Mouse (Mus musculus) forebrain, embryonic 11.5 days (tissue): ENCODE results near the gene Itga10. TPM values are rescaled to one million over a fixed set of nuclear protein-coding genes. Genes with fewer than 3 reads are reported as not detected.
A peak's percentile ranks its signal among the peaks of the same experiment; 100 is the strongest.

Experiments used
- ATAC-seq: fragments of 200-750 bp; cut with Nextera tagmentation; replicated peaks from 2 replicates; pipeline ENCODE4 v1.8.0; 2017; ENCODE audit warnings: moderate TSS enrichment; ENCODE audit not compliant: low FRiP score
- DNase-seq: peaks from one replicate; pipeline ENCODE4 v3.0.0-alpha.2; 2017; ENCODE audit warnings: low spot score
- H3K27ac ChIP-seq: fragments of 300-500 bp; sonication (generic); 2 replicates; pipeline ENCODE4 v1.5.1; 2014; ENCODE audit warnings: low read depth, low read length
- H3K27me3 ChIP-seq: fragments of 300-500 bp; sonication (generic); 2 replicates; pipeline ENCODE4 v1.6.1; 2014; ENCODE audit warnings: mild to moderate bottlenecking, low read length, mixed read lengths; ENCODE audit not compliant: control insufficient read depth, insufficient read depth
- H3K36me3 ChIP-seq: fragments of 300-500 bp; sonication (generic); 2 replicates; pipeline ENCODE4 v1.6.1; 2014; ENCODE audit warnings: mild to moderate bottlenecking, low read length, moderate library complexity, mixed read lengths; ENCODE audit not compliant: control insufficient read depth, insufficient read depth
- H3K4me1 ChIP-seq: fragments of 300-500 bp; sonication (generic); replicated peaks from 2 replicates; pipeline ENCODE4 v1.6.1; 2014; ENCODE audit warnings: low read length, mixed read lengths; ENCODE audit not compliant: control insufficient read depth, insufficient read depth
- H3K4me2 ChIP-seq: fragments of 300-500 bp; sonication (generic); 2 replicates; pipeline ENCODE4 v1.6.1; 2014; ENCODE audit warnings: low read depth, mild to moderate bottlenecking, low read length, moderate library complexity, mixed read lengths; ENCODE audit not compliant: severe bottlenecking
- H3K4me3 ChIP-seq: fragments of 300-500 bp; sonication (generic); 2 replicates; pipeline ENCODE4 v1.5.1; 2014; ENCODE audit warnings: low read depth, low read length
- H3K9ac ChIP-seq: fragments of 300-500 bp; sonication (generic); 2 replicates; pipeline ENCODE4 v1.6.1; 2014; ENCODE audit warnings: low read length
- H3K9me3 ChIP-seq: fragments of 300-500 bp; sonication (generic); 2 replicates; pipeline ENCODE4 v1.6.1; 2016; ENCODE audit warnings: low read length, mixed read lengths; ENCODE audit not compliant: control insufficient read depth
- WGBS: fragments of 180-500 bp; shearing (Covaris S2); extraction: QIAGEN DNeasy Blood & Tissue Kit; methylation state at CpG from one replicate; pipeline ENCODE4 v1.1.7; 2014; 5-methylcytosine and 5-hydroxymethylcytosine counted together
- polyA plus RNA-seq: library from polyadenylated mRNA; unstranded; fragments of >200 nt; fragmentation: Nextera tagmentation; extraction: Ambion mirVana; gene quantifications from 2 replicates; pipeline ENCODE4 v1.2.1, GENCODE M21; 2014

Gene Itga10
- polyA plus RNA-seq, 1 experiment from 2014 or later = 0.87 TPM

DNA sequence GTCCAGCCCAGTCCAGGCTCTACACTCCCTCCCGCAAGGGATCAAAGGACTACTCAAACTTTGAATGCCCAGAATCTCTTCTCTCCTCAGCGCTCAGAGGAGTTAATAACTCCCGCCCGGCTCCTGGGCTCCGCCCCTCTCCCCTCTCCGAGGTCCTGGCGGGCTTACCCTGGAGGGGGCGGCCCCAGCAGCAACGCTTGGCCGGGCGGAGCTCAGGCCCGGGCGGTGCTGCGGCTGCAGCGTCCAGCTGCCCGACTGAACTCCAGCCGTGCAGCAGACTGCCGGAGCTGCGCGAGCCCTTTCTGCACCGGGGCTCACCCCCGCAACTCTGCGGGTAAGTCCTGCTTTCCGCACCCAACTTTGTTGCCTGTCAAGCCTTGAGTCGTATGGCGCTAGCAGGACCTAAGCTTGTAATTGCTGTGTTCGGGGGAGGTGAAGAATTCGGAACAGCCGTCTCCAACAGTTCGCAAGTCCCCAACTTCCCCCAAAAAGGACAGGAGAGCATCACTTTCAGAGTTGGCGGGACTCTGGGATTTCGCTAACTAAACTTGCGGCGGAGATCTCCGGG lies 50.9 kb downstream of the Itga10 start, which contains the start of gene Pias3:
Gene Pias3, plus strand, starts transcription at position 187 of the 568 bp plus-strand sequence.
- Histone ChIP-seq H3K27ac (peak within 1 kb of the TSS; percentile 90), H3K27me3 (no peaks in the 10 kb centered on the region), H3K9me3 (no peaks in the 10 kb centered on the region), H3K4me3 (peak within 1 kb of the TSS; percentile 82), H3K4me1 (no peaks in the 10 kb centered on the region), H3K4me2 (peak within 1 kb of the TSS; percentile 59), H3K36me3 (no peaks in the 10 kb centered on the region), H3K9ac (peak within 1 kb of the TSS; percentile 90)
- ATAC-seq (peak; percentile 83), DNase-seq (peak; percentile 90)
- under 1% methylated on average over 35 of the region's 35 CpGs for WGBS

DNA sequence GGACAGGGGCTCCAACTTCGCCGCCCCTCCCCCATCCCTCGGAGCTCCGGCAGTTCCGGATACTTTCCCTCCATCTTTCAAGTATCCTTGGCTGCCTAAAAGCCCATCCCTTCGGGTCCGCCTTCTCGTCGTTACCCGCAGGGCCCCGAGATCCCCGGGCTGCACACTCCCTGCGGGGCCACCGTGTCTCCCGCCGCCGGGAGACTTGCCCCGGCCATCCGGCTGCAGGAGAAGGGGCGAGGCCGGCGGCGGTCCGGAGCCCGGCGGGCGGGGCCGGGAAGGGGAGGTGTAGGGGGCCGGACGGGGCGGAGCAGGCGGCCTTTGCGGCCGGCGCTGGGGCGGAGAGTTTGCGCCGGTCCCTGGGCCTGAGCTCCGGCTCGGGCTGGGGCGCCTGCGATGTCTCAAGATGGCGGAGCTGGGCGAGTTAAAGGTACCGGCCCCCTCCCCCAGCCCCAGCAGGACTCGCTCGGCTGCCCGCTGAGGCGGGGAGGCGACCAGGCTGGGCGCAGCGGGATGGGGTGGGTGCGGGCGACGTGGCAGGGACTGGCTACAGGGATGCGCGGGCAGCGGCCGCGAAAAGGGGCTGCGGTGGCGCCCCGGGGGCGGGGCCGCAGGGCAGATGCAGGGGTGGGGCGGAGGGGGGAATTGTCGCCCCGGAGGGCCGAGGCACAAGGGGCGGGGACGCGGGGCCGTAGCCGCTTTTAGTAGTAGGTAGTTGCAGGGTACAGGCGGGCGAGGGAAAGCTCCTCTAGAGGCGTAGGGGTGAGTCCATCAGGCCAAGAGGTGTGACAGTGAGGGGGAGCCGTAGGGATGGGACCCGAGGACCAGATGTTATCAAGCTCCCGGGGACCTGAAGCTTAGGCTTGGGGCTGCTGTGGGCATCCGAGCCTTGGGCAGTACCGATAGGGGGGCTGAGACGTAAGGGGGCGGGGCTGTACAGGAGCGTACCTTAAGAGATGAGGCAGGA lies 51.7 kb downstream of the Itga10 start:
- peak overlapping the region; percentile 82 for H3K4me3 ChIP-seq
- no peaks in the 10 kb centered on the region for H3K9me3 ChIP-seq
- no peaks in the 10 kb centered on the region; the same call in 1 of the 2 replicates for H3K36me3 ChIP-seq
- no peaks in the 10 kb centered on the region for H3K4me1 ChIP-seq
- H3K27ac ChIP-seq = peak overlapping the region; percentile 90
- ATAC-seq (peak; percentile 90), DNase-seq (peak; percentile 95)
- WGBS = under 1% methylated on average over 82 of the region's 85 CpGs
- H3K4me2 ChIP-seq = peak overlapping the region; percentile 59
- H3K27me3 ChIP-seq = no peaks in the 10 kb centered on the region
- H3K9ac ChIP-seq = peak overlapping the region; percentile 90

DNA sequence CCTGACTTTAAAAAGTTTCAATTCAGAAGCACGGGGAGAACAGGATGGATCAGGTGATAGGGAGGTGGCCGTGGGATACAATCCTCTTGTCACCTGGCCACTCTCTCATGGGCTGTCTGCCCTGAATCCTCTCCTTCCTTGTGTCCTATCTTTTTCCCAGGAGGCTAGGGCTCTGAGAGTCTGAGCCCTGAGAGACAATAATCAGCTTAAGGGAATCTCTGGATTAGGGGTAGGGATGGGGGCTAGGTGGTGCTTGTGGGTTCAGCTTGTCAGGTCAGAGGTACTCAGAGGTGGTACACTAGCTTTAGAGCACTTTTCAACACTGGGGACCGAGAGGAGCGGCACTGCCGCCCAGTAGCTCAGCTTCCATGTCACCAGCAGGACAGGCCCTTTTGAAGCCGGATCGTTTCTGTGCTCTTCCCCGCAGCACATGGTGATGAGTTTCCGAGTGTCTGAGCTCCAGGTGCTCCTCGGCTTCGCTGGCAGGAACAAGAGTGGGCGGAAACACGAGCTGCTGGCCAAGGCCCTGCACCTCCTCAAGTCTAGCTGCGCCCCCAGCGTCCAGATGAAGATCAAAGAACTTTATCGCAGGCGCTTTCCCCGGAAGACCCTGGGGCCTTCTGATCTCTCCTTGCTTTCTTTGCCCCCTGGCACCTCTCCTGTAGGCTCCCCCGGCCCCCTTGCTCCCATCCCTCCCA lies 53.8 kb downstream of the Itga10 start:
- ATAC-seq = no peak
- 56% methylated on average over 19 of the region's 19 CpGs for WGBS
- Histone ChIP-seq H3K4me2 (no peak overlapping the region), H3K27ac (no peak overlapping the region), H3K4me3 (no peak overlapping the region), H3K36me3 (peaks cover 4% of the 10 kb centered on the region; the same call in 1 of the 2 replicates), H3K9me3 (no peaks in the 10 kb centered on the region), H3K4me1 (no peaks in the 10 kb centered on the region), H3K27me3 (no peaks in the 10 kb centered on the region), H3K9ac (no peak overlapping the region)
- no peak for DNase-seq

DNA sequence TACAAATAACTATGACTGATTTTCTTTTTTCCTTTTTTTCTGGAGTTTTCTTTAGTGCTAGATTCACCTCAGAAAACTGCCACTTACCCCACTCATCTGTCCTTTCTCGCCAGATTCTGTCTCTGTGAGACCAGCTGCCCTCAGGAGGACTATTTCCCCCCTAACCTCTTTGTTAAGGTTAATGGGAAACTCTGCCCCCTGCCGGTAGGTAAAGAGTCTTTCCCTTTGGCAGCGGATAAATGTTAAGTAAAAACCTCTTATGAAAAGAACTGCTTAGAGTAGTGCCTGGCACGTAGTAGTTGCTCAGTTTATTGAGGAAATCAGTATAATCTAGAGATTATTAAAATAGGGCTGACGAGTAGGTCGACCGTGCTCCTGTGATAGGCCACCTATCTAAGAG lies 55.0 kb downstream of the Itga10 start:
- H3K27ac ChIP-seq = no peak overlapping the region
- DNase-seq (no peak), ATAC-seq (no peak)
- H3K9ac ChIP-seq = no peak overlapping the region
- no peaks in the 10 kb centered on the region for H3K4me1 ChIP-seq
- no peak overlapping the region for H3K4me3 ChIP-seq
- H3K36me3 ChIP-seq = peaks cover 4% of the 10 kb centered on the region; the same call in 1 of the 2 replicates
- no peak overlapping the region for H3K4me2 ChIP-seq
- 53% methylated on average over 7 of the region's 7 CpGs for WGBS
- no peaks in the 10 kb centered on the region for H3K9me3 ChIP-seq
- no peaks in the 10 kb centered on the region for H3K27me3 ChIP-seq

GRCm38 (mm10) chr3:96701003-96701402 lies 55.6 kb downstream of the Itga10 start:
- WGBS = 90% methylated on average over 4 of the region's 4 CpGs
- no peak overlapping the region for H3K27ac ChIP-seq
- peaks cover 4% of the 10 kb centered on the region; the same call in 1 of the 2 replicates for H3K36me3 ChIP-seq
- H3K9ac ChIP-seq = no peak overlapping the region
- H3K4me1 ChIP-seq = no peaks in the 10 kb centered on the region
- H3K4me3 ChIP-seq = no peak overlapping the region
- DNase-seq (no peak), ATAC-seq (no peak)
- no peaks in the 10 kb centered on the region for H3K9me3 ChIP-seq
- no peaks in the 10 kb centered on the region for H3K27me3 ChIP-seq
- no peak overlapping the region for H3K4me2 ChIP-seq

DNA sequence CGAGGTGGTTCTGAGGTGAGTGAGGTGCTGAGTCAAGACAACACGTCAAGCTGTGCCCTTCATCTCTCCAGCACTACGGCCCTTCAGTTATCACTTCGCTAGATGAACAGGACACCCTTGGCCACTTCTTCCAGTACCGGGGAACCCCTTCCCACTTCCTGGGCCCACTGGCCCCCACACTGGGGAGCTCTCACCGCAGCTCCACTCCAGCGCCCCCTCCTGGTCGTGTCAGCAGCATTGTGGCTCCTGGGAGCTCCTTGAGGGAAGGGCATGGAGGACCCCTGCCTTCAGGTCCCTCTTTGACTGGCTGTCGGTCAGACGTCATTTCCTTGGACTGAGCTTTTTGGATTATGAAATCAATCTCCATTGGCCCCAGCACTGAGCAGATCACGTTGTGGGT lies 59.4 kb downstream of the Itga10 start:
- ATAC-seq (no peak), DNase-seq (peak; percentile 61)
- H3K9me3 ChIP-seq = no peaks in the 10 kb centered on the region
- 0 out of 2 replicates have a peak, but pooled peaks cover 3% of the 10 kb centered on the region for H3K4me1 ChIP-seq
- peaks cover 2% of the 10 kb centered on the region; the same call in 1 of the 2 replicates for H3K27me3 ChIP-seq
- H3K4me2 ChIP-seq = no peak overlapping the region
- no peak overlapping the region for H3K27ac ChIP-seq
- H3K36me3 ChIP-seq = peaks cover 4% of the 10 kb centered on the region; the same call in 1 of the 2 replicates
- no peak overlapping the region for H3K9ac ChIP-seq
- 68% methylated on average over 11 of the region's 11 CpGs for WGBS
- no peak overlapping the region for H3K4me3 ChIP-seq

GRCm38 (mm10) chr3:96706217-96706616 lies 60.8 kb downstream of the Itga10 start:
- ATAC-seq (no peak), DNase-seq (no peak)
- H3K27me3 ChIP-seq = peaks cover 2% of the 10 kb centered on the region; the same call in 1 of the 2 replicates
- no peak overlapping the region for H3K4me2 ChIP-seq
- H3K9me3 ChIP-seq = no peaks in the 10 kb centered on the region
- H3K9ac ChIP-seq = no peak overlapping the region
- 0 out of 2 replicates have a peak, but pooled peaks cover 3% of the 10 kb centered on the region for H3K4me1 ChIP-seq
- peaks cover 4% of the 10 kb centered on the region; the same call in 1 of the 2 replicates for H3K36me3 ChIP-seq
- H3K27ac ChIP-seq = no peak overlapping the region
- no peak overlapping the region for H3K4me3 ChIP-seq
- 94% methylated on average over 11 of the region's 11 CpGs for WGBS

DNA sequence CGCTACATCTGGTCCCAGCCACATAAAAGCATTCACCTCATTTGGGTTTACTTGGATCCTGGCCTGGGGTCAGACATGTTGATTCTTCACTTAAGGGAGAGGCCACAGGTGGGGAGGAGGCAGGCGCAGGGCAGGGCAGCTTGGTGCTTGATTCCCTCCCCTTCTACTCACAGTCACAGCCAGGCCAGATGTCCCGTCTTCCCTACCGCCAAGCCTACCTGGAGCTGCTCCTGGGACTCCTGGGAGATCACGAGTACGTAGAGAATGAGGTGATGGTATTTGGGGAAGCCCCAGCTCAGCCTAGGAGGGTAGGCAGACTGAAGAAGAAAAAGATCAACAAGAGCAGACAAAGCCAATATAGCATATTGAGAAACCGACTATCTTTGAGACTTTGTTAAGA lies 61.6 kb downstream of the Itga10 start:
- peaks cover 4% of the 10 kb centered on the region; the same call in 1 of the 2 replicates for H3K36me3 ChIP-seq
- no peak for ATAC-seq
- H3K27ac ChIP-seq = no peak overlapping the region
- no peak overlapping the region for H3K4me3 ChIP-seq
- no peaks in the 10 kb centered on the region for H3K9me3 ChIP-seq
- no peak for DNase-seq
- 0 out of 2 replicates have a peak, but pooled peaks cover 3% of the 10 kb centered on the region for H3K4me1 ChIP-seq
- H3K27me3 ChIP-seq = peaks cover 2% of the 10 kb centered on the region; the same call in 1 of the 2 replicates
- 81% methylated on average over 7 of the region's 7 CpGs for WGBS
- no peak overlapping the region for H3K9ac ChIP-seq
- no peak overlapping the region for H3K4me2 ChIP-seq
